Mouse (Mus musculus): Measurements from ENCODE around the gene Ewsr1.

The Ewsr1 gene

DNA sequence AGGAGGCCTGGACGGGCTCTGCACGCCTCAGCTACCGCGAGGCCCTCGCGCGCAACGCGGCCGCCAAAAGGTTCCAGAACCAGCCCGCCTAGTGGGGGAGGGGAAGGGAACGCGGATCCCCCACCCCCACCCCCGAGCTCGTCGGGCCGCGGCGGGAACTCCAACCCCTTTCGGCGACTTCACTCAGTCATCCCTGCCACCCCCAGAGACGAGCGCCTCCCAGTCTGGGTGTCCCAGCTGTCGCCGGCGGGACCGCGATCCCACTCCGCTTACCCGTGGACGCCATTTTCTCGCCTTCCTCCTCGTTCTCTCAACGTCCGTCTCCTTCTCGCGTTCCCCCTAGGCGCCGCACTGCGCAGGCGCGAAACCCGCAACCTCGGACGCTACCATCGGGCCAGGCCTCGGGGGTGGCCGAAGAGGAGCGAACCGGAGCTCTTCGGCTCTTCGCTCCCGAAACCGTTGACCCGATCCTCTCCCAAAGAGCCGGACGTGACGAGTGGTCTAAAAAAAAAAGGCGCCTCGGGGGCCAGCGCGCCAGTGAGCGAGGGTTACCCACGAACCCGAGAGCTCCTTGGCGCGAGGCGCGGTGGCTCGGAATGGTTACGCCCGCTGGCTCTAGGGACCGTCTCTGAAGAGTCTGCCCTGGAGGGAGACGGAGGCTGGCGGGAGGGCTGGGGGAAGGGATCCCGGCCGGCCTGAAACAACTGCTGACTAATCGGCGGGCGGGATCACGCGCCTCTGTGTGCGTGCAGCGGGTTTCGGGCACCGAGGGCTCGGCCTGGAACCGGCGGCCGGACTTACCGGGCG, at the start of gene Ewsr1, which contains the start of gene Rhbdd3:
Gene Ewsr1, minus strand, starts transcription at position 531 of the 807 bp plus-strand sequence.
Gene Rhbdd3, plus strand, starts transcription at position 191 of the 807 bp plus-strand sequence.
- in situ Hi-C loops (cut with MboI, MseI): loop anchor here (5.0 kb wide), 1 partner anchor 37 kb away; no protein-coding TSS in a partner anchor

DNA sequence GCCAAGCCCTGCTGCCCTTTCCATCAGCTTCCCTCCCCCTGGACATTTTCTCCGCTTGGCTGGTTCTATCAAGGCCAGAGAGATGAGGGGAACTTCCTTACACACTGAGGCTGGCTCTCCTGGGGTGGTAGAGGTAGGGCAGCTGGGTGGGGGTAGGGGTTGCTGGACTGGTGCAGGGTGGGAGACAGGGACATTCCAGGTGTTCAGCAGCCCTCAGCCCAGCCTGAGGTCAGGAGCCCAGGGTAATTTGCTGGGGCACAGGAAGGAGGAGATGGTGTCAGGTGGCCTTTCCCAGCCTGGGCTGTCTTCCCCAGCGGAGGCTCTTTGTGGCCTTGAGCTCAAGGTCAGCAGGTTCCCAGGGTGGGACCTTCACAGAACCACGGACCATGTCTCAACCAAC, 46.5 kb upstream of the Ewsr1 start:
- in situ Hi-C loops (cut with MboI, MseI): no loop called here

DNA sequence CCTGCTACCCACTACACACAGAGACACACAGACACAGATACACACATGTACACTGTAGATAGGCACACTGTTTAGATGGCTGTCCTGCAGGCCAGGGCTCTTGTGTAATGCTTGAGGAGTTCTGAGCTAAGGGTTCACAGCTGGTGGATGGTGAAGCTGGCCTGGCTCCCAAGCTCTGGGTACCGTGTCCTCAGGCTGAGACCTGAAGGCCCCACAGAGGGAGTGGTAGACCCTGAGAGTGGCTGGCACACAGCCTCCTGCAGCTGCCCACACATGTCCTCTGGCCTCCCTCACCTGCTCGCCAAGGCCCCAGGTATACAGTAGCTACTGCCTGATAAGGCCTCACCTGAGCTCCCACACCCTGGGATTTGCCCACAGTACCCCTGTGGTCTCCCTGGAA, 42.9 kb upstream of the Ewsr1 start:
- in situ Hi-C loops (cut with MboI, MseI): no loop called here

DNA sequence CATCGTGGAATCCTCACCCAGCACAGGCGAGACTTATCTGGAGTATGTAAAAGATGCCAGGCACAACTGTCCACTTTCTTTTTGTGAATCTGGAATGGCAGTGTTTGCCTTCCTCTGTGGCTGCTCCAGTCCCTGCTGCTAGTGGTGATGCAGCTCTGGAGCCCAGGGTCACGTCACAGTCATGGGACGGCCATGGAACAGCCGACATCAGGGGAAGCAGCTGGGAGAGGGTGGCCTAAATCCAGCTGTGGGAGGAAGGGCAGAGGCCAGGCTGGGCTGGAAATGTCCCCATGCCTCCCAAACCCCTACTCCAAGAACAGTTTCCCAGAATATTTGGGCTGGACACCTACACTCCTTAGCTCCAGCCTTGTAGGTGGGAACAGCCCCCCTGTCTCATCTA, 42.2 kb upstream of the Ewsr1 start:
- in situ Hi-C loops (cut with MboI, MseI): no loop called here

DNA sequence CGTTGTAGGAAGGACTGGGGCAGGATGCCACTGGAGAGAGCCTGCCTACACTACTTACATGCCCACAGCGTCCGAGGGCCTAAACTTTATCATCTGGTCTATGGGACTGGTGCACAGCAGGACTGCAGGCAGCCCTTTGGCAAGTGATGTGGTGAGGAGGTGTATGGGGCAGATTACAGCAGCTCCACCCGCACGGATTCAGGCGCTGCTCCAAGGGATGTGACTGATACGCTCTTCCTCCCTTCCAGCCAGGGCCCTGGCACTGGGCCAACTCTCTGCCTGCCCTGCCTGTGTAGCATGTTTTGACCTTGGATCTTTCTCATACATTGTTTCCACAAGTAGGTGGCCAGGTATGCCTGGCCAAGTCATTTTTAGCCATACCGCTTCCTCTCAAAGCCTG, 41.6 kb upstream of the Ewsr1 start:
- in situ Hi-C loops (cut with MboI, MseI): no loop called here

DNA sequence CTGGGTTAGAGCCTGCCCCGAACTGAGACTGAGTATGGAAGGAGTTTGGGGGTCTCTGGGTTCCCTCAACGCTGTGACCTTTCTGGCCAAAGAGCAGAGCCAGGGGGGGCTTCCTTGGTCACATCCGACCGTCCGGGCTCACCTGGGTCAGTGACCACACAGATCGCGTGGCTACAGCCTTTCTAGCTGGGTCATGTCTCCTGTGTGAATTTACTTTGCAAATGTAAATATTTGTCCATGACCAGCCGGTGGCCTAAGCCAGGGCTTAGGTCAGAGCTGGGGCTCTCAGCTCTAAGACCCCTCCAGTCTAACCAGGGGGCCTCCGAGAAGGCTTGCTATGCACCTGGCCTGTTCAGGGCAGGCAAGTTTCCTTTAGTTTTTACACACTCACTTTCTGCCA, 40.3 kb upstream of the Ewsr1 start:
- in situ Hi-C loops (cut with MboI, MseI): no loop called here

DNA sequence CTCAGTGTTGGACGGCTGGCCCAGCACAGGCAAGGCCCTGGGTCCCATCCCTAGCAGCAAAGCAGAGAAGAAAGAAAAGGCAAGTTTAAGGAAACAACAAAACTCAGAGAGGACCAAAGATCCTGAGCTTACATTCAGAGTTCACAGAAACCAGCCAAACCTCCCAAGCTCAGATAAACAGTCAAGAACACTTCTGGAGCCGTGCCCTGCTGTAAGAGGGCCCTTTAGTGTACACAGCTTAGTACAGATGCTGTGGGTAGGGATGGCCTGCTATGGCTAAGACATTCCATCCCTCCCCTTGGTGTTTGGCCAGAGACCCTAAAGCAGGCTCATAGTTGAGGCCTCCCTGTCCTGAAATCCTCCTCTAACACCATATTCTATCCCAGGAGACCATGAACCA, 39.6 kb upstream of the Ewsr1 start:
- in situ Hi-C loops (cut with MboI, MseI): no loop called here

DNA sequence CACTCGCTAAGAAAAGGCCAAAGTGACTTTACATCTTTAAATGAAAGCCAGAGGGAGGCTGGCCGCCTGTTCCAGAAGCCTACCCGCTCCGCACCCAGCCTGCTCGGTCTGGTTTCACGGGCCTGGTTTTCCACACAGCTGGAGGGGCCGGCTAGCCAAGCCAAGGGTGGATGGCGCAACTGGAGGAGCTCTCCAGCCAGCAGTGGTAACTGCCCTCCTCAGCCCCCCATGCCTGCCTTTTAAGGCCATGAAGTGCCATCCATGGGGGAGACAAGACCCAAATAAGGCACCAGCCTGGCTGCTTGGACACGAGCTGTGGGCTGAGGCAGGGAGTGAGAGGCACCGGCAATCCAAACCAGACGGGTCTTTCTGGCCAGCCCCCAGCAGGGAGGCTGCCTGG, 36.8 kb upstream of the Ewsr1 start:
- in situ Hi-C loops (cut with MboI, MseI): no loop called here

DNA sequence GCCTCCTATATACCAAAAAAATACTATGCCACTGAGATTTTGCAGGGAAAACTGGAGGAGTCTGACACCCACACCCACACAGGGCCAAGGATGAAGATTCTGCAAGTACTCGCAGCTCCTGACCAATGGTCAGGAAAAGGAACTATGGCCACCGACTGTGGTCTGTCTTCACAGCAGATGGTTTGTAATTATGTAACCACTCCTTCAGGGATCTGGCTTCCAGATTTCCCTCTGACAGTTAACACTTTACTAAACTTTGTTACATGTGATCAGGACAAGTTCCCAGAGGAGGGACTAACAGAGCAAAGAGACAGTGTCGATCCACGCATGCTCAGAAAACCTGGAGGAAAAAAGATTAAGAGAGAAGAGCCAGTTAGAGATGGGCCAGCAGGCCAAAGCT, 33.7 kb upstream of the Ewsr1 start:
- in situ Hi-C loops (cut with MboI, MseI): loop anchor here (5.0 kb wide), 1 partner anchor 90 kb away; no protein-coding TSS in a partner anchor

DNA sequence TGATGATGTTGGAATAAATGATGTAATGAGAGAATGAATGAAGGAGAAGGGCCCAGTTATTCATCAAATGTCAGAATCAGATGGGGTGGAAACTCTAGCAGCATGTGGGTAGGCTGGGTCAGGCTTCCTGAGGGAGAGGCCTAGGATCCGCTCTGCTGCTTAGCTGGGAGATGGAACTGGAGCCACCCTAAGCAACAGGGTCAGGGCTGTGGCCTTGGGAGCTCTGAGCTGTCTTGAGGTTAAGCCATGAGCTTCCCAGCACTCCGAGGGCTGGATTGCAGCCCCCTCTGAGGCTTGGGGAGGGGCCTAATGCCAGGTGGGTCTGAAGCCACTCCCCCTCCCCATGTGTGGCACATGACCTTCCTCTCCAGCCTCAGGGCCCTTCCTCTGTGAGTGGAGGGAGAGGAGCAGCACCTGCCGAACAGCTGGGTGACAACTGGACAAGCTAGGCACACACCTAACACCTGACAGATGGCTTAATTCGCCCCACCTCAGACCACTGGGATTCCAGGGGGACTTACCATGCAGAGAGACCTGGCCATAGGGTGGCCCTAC, 31.1 kb upstream of the Ewsr1 start:
- in situ Hi-C loops (cut with MboI, MseI): loop anchor here (5.0 kb wide), 1 partner anchor 92 kb away; no protein-coding TSS in a partner anchor

DNA sequence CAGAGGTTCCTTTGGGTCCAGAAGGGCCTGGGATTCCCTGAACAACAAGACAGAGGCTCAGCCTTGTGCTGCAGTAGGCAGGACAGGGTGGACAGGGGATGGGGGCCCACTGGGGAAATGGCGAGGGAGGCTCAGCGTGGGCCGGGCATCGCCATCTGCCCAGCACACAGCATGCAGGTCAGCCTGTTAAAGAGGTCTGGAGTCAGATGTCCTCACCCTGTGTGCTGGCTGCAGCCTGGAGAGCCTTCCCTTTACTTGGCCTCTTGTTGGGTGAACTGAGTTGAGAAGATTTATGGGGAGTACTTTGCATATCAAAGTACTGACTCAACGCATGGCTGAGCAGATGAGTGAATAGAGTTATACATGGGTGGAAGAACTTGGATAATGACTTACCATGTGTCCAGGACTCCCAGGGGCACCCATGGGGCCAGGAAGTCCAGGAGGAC, 30.0 kb upstream of the Ewsr1 start:
- in situ Hi-C loops (cut with MboI, MseI): loop anchor here (10.0 kb wide), 1 partner anchor 116 kb away; no protein-coding TSS in a partner anchor

DNA sequence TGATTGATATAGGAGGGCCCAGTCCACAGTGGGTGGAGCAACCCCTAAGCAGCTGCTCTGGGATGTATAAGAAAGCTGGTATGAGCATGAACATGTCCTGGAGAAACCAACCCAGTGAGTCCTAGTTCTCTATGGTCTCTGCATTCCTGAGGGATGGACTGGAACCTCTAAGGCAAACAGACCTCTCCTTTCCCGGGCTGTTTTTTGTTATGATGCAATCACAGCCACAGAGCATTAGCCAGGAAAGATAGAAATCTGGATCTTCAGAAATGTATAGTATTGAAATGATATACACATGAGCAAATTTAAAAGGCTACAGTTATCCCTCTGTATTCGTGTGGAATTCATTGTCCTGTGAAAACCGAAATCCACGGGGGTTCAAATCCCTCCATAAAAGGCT, 26.6 kb upstream of the Ewsr1 start:
- in situ Hi-C loops (cut with MboI, MseI): loop anchor here (10.0 kb wide), 1 partner anchor 119 kb away; no protein-coding TSS in a partner anchor

DNA sequence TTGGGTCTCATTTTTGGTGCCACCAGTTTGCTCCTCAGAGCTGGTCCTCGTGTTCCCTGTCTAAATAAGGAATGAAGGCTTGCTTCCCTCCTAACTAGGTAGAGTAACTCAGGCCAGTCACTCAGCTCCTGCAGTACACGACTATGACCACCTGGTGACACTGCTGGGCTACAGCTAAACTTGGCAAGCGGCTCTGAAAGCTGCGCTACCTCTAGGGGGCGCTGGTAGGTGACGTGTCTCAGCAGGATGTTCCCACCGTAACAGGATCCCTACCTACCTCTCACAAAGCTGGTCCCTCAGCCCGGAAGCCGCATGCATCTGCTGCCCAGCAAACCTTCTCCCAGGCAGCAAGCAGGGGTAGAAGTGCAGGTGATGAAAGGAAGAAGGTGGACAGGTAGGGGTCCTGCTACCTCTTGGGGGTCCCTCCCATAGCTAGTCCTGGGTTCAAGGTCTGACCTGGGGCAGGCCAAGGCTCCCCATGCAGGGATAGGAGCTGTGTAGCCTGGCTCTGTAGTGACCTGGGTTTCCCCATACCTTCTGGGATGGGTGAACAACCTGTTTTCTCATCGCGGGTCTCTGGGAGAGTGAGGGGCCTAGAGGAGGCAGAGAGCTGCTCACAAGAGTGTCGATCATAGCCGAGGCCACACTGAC, 16.0 kb upstream of the Ewsr1 start:
- in situ Hi-C loops (cut with MboI, MseI): loop anchor here (5.0 kb wide), 1 partner anchor 37 kb away; the partner anchor contains the start of gene Emid1

DNA sequence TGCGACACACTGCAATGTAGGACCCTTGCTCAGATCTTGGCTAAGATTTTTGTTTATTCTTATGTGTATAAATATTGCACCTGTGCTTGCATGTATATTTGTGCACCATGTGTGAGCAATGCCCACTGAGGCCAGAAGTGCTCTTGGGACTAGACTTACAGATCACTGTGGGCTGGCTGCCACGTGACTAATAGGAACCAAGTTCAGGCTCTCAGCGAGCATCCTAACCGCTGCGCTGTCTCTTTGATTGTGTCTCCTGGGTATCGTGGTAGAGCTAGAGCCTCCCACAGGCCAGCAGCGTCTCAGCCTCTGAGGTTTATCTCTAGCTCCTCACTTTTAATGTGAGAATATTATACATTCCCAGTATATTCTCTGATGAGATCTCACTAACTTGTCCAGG, 14.6 kb upstream of the Ewsr1 start:
- in situ Hi-C loops (cut with MboI, MseI): no loop called here

DNA sequence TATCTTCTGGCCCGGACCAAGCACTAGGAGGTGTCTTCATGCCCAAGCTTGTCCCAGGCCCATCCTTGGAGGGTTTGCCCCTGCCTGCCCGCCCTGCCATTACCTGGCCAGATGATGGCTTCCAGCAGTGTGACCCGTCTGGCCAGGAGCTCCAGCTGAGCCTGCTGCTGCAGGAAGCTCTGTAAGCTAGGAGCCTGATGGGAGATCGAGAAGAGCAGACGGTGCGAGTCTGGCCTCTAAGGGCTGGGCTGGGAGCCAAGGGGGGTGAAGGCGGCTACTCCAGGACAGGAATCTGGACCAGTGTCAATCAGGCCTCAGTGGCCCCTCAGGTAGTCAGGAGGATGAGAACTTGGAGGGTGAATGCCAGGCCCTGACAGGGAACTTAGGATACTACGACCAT, 10.4 kb upstream of the Ewsr1 start:
- in situ Hi-C loops (cut with MboI, MseI): loop anchor here (5.0 kb wide), 1 partner anchor 63 kb away; no protein-coding TSS in a partner anchor

DNA sequence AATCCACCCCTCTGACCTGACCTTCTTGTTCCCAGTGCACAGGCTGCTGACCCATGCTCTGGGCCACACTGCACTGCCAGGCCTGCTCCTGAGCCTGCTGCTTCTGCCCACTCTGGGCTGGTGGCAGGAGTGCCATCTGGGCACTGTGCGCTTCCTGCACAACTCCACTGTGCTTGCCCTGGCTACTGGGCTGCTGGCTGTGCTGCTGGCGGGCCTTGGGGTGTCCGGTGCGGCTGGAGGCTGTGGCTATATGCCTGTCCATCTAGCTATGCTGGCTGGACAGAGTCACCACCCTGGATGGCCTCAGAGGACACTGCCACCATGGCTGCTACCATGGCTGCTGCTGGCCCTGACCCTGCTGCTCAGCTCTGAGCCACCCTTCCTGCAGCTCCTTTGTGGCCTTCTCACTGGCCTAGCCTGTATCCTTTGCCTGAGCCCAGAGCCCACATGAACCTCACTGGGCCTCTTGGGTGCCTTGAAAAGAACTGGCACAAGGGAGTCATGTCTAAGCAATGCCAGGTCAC, 5.0 kb upstream of the Ewsr1 start:
- in situ Hi-C loops (cut with MboI, MseI): no loop called here

DNA sequence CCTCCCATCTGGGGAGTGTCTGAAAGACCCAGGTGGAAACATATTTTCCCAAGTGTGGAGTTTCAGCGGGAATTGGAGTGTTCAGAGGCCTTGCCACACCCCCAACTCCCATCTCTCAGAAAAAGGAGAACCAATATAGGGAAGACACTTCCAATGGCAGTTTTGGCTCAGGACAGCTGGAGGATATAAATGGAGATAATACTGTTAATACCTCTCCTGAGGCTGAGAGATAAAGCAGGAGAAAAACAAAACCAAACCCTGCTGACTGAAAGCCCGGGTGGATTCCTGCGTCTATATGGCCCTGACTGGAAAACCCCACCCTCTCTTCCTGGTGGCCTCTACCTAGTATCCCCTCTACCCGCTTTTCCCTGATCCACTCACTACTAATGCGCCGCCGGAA, 3.3 kb upstream of the Ewsr1 start:
- in situ Hi-C loops (cut with MboI, MseI): no loop called here

DNA sequence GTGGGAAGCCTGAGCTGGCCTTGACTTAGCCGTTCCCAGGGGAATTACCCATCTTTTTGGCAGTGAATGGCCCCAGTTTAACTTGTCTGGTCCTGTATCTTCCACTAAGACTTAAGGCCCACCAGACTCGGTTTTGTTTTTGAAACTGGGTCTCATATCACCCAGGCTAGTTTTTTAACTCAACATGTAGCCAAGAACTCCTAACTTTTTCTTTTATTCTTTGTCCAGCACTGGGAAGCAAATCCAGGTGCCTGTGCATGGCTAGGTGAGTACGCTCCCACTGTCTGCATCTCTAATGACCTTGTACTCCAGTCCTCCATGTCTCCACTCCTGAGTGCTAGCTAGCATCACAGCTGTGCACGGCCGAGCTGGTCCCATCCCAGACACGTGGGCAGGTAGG, 2.6 kb upstream of the Ewsr1 start:
- in situ Hi-C loops (cut with MboI, MseI): no loop called here

DNA sequence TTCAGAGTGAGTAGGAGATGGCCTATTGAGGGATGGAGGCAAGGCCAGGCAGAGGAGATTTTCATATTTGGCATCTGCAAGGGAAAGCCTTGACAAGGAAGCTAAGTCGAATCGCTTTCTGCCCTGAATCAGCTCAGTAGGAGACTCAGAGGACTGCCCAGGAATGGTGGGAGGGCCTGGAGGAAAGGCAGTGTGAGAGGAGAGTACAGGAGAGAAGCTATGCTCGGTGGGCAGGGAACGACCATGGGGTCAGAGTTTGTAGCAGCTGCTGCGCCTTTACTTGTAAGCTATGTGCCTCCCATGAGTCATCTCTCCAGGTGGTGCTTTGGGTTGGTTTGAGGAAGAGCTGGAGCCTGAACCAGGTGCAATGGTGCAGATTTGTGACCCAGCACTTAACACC, 1.7 kb upstream of the Ewsr1 start:
- in situ Hi-C loops (cut with MboI, MseI): no loop called here

DNA sequence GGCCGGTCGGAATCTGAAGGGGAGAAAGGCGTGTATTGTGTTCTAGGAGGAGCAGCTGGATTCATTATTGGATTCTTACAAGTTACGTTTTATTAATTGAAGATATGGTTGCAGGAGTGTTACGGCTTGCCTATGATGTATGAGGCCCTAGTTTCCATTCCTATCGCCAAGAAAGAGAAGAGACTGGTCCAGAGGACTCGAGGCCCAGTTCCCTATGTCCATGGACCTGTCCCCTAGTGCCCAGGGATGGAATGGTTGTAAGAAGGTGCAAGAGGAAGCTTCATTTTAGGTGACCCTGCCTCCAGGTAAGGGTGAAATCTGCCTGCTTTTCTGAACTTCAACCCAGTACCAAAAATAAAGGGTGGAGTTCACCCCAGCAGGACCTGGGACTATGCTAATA, 1.2 kb upstream of the Ewsr1 start:
- in situ Hi-C loops (cut with MboI, MseI): no loop called here

DNA sequence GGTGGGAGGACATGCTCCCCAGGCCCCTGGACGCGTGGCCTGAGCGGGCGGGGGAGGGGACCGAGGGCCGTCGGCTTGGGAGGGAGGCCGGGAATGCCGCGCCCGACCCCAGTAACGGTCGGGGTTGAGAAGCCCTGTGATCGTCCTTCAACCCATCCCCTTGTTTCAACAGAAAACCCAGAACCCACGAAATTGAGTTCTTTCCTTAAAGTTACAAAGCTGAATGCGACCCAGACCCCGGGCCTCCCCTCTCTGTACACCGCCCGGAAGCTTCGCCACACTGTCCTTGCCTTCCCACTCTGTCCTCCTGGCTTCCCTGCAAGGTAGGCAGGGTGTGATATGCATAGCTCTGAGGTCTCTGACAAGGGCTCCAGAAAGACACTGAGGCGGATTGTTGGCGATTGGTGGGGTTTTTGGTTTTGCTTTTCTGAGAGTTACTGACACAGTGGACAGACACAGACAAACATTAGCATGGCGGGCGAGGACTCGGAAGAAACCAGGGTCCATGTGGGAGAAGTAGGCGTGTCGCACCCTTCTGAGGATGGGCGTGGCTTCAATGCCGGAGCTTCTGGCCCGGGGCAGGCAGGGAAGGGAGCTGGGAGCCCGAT, 614 bp upstream of the Ewsr1 start:
- in situ Hi-C loops (cut with MboI, MseI): loop anchor here (5.0 kb wide), 1 partner anchor 37 kb away; no protein-coding TSS in a partner anchor

All from T-helper 2 cell (primary cell).